Mouse (Mus musculus) heart, embryonic 16.5 days (tissue): Measurements from ENCODE around the gene Olfr898. TPM values are rescaled to one million over a fixed set of nuclear protein-coding genes. Genes with fewer than 3 reads are reported as not detected.

Experiments
- ATAC-seq: fragments of 200-750 bp; cut with Nextera tagmentation; replicated peaks from 2 replicates; pipeline ENCODE4 v1.8.0; 2017; ENCODE audit warnings: moderate number of reproducible peaks; ENCODE audit not compliant: insufficient read depth, low FRiP score; ENCODE audit errors: extremely low read depth
- H3K27ac ChIP-seq: fragments of 300-500 bp; sonication (generic); 2 replicates; pipeline ENCODE4 v1.5.1; 2014; ENCODE audit warnings: mild to moderate bottlenecking, low read length, control low read depth, moderate library complexity
- H3K27me3 ChIP-seq: fragments of 300-500 bp; sonication (generic); 2 replicates; pipeline ENCODE4 v1.6.1; 2014; ENCODE audit warnings: low read length, mixed read lengths; ENCODE audit not compliant: control insufficient read depth, insufficient read depth
- H3K36me3 ChIP-seq: fragments of 300-500 bp; sonication (generic); 2 replicates; pipeline ENCODE4 v1.6.1; 2014; ENCODE audit not compliant: control insufficient read depth, insufficient read depth
- H3K4me1 ChIP-seq: fragments of 300-500 bp; sonication (generic); 2 replicates; pipeline ENCODE4 v1.6.1; 2014; ENCODE audit warnings: low read length, mixed read lengths; ENCODE audit not compliant: control insufficient read depth, insufficient read depth
- H3K4me2 ChIP-seq: fragments of 300-500 bp; sonication (generic); 2 replicates; pipeline ENCODE4 v1.6.1; 2014; ENCODE audit warnings: low read depth, mild to moderate bottlenecking, control low read depth, low read length
- H3K4me3 ChIP-seq: fragments of 300-500 bp; sonication (generic); 2 replicates; pipeline ENCODE4 v1.5.1; 2014; ENCODE audit warnings: mild to moderate bottlenecking, control low read depth, low read length
- H3K9ac ChIP-seq: fragments of 300-500 bp; sonication (generic); 2 replicates; pipeline ENCODE4 v1.6.1; 2014; ENCODE audit warnings: low read length, control low read depth
- H3K9me3 ChIP-seq: fragments of 300-500 bp; sonication (generic); replicated peaks from 2 replicates; pipeline ENCODE4 v1.6.1; 2016; ENCODE audit warnings: low read length; ENCODE audit not compliant: control insufficient read depth
- WGBS: fragments of 180-500 bp; shearing (Covaris S2); extraction: QIAGEN DNeasy Blood & Tissue Kit; methylation state at CpG from one replicate; pipeline ENCODE4 v1.1.7; 2014; 5-methylcytosine and 5-hydroxymethylcytosine counted together
- polyA plus RNA-seq: library from polyadenylated mRNA; unstranded; fragments of >200 nt; fragmentation: Nextera tagmentation; extraction: Ambion mirVana; gene quantifications from 2 replicates; pipeline ENCODE4 v1.2.1, GENCODE M21; 2015

The Olfr898 gene
- polyA plus RNA-seq: not detected in 2 replicates

- H3K9me3 ChIP-seq: no peaks in the 10 kb centered on the region
- no peaks in the 10 kb centered on the region for H3K36me3 ChIP-seq
- H3K27ac ChIP-seq: no peak within 1 kb of the TSS
- no peaks in the 10 kb centered on the region for H3K4me1 ChIP-seq
- WGBS: 84% methylated on average over 4 of the region's 4 CpGs
- H3K4me2 ChIP-seq: no peak within 1 kb of the TSS
- no peak for ATAC-seq
- H3K9ac ChIP-seq: no peak within 1 kb of the TSS
- H3K4me3 ChIP-seq: no peak within 1 kb of the TSS
- H3K27me3 ChIP-seq: no peaks in the 10 kb centered on the region
Measured at GRCm38 (mm10) chr9:38348111-38348510, at the start of gene Olfr898. Olfr898 (plus strand) TSS chr9:38348411.

GRCm38 (mm10) chr9:38328760-38329159, 19.5 kb upstream of the Olfr898 start, which contains the start of gene Olfr25:
Olfr25 (plus strand) TSS chr9:38329060.
- no peak for ATAC-seq
- Histone ChIP-seq H3K9ac (no peak within 1 kb of the TSS), H3K9me3 (no peaks in the 10 kb centered on the region), H3K4me2 (no peak within 1 kb of the TSS), H3K36me3 (no peaks in the 10 kb centered on the region), H3K4me1 (no peaks in the 10 kb centered on the region), H3K27ac (no peak within 1 kb of the TSS), H3K4me3 (no peak within 1 kb of the TSS), H3K27me3 (no peaks in the 10 kb centered on the region)
- WGBS: 72% methylated on average over 3 of the region's 3 CpGs

DNA sequence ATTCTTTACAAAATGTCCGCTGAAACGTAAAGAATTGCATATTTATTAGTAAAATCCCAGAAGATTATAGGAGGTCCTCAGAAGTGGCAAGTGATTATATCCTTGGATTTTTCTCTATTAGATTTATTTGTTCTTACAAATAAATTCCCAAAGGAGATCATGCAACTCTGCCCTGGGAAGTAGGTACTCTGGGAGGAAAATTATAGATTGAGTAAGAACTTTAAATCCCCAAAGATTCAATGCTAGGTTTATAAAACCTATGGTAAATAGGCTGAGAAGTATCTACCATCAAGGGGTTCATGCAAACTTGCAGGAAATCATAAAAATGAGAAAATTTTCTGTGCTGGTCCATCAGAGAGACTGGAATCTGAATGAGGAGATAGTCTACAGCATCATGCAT, 18.4 kb downstream of the Olfr898 start, which contains the start of gene Olfr250:
TSS of gene Olfr250 (plus strand) at position 301 of the 400 bp plus-strand sequence.
- Histone ChIP-seq H3K9ac (no peak within 1 kb of the TSS), H3K4me3 (no peak within 1 kb of the TSS), H3K4me2 (no peak within 1 kb of the TSS), H3K9me3 (no peaks in the 10 kb centered on the region), H3K4me1 (no peaks in the 10 kb centered on the region), H3K27ac (no peak within 1 kb of the TSS), H3K27me3 (no peaks in the 10 kb centered on the region), H3K36me3 (no peaks in the 10 kb centered on the region)
- 91% methylated on average over 2 of the region's 2 CpGs for WGBS
- no peak for ATAC-seq

DNA sequence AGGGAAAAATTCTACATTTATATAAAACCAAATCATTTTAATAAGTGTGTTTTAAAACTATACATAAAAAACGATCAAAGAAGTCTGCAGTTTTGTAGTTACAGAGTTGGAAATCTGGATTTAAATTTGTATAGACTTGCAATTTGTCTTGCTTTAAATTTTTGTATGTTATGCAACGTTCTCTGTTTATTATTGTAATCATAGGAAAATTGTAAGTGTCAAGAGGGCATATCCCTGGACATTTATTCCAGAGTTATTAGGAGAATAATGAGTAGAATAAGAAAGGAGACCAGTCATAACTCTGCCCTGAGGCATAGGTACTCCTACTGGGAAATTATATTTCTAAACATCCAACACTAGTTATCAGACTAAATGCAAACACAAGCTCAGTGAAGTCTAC, 28.6 kb downstream of the Olfr898 start, which contains the start of gene Olfr251:
TSS of gene Olfr251 (plus strand) at position 301 of the 400 bp plus-strand sequence.
- Histone ChIP-seq H3K27me3 (no peaks in the 10 kb centered on the region), H3K36me3 (no peaks in the 10 kb centered on the region), H3K27ac (no peak within 1 kb of the TSS), H3K9ac (no peak within 1 kb of the TSS), H3K4me3 (no peak within 1 kb of the TSS), H3K4me2 (no peak within 1 kb of the TSS), H3K9me3 (no peaks in the 10 kb centered on the region), H3K4me1 (no peaks in the 10 kb centered on the region)
- 51% methylated on average over 2 of the region's 2 CpGs for WGBS
- ATAC-seq: no peak

DNA sequence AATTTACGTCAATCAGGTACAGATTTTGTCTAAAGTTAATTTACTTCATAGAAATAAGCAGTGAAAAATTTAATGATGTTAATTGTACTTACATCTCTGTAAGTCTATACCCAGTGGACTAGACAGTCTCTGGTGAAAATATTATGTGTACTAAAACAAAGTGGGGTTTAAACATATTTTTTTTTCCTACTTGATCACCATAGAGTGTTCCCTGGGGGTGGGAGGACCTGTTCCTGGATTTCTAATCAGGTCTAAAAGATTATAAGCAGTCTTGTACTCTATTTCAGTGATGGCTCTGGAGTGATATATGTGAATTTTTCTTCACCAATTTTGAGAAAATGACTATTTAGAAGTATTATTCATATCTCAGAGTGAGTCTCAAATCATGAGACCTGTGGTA, 53.2 kb downstream of the Olfr898 start, which contains the start of gene Olfr147:
TSS of gene Olfr147 (plus strand) at position 301 of the 400 bp plus-strand sequence.
- Histone ChIP-seq H3K4me1 (no peaks in the 10 kb centered on the region), H3K9ac (no peak within 1 kb of the TSS), H3K4me2 (no peak within 1 kb of the TSS), H3K27ac (no peak within 1 kb of the TSS), H3K4me3 (no peak within 1 kb of the TSS), H3K36me3 (no peaks in the 10 kb centered on the region), H3K27me3 (no peaks in the 10 kb centered on the region), H3K9me3 (no peaks in the 10 kb centered on the region)
- WGBS: 85% methylated on average over 1 of the region's 1 CpGs
- ATAC-seq: no peak

Other genes with a start within 250 kb of the Olfr898 start
- gene Olfr888, start 240.3 kb upstream of the Olfr898 start, polyA plus RNA-seq: not detected in 2 replicates
- gene Olfr889, start 233.2 kb upstream of the Olfr898 start, polyA plus RNA-seq: 0.02 and 0.04 TPM in 2 replicates
- gene Olfr890, start 205.9 kb upstream of the Olfr898 start, polyA plus RNA-seq: not detected in 2 replicates
- not detected in 2 replicates for gene Olfr891, start 167.6 kb upstream of the Olfr898 start, polyA plus RNA-seq
- not detected in 2 replicates for gene Olfr893, start 140.0 kb upstream of the Olfr898 start, polyA plus RNA-seq
- gene Olfr894, start 130.4 kb upstream of the Olfr898 start, polyA plus RNA-seq: not detected in 2 replicates
- not detected in 2 replicates for gene Olfr143, start 95.6 kb upstream of the Olfr898 start, polyA plus RNA-seq
- gene Olfr895, start 80.6 kb upstream of the Olfr898 start, polyA plus RNA-seq: not detected in 2 replicates
- not detected in 2 replicates for gene Olfr896-ps1, start 57.3 kb upstream of the Olfr898 start, polyA plus RNA-seq
- gene Olfr25, start 19.4 kb upstream of the Olfr898 start, polyA plus RNA-seq: not detected in 2 replicates
- not detected in 2 replicates for gene Olfr250, start 18.5 kb downstream of the Olfr898 start, polyA plus RNA-seq
- gene Olfr251, start 28.7 kb downstream of the Olfr898 start, polyA plus RNA-seq: not detected in 2 replicates
- not detected in 2 replicates for gene Olfr147, start 53.3 kb downstream of the Olfr898 start, polyA plus RNA-seq
- gene Olfr901, start 81.0 kb downstream of the Olfr898 start, polyA plus RNA-seq: not detected in 2 replicates
- not detected in 2 replicates for gene Olfr902, start 99.2 kb downstream of the Olfr898 start, polyA plus RNA-seq
- gene Olfr904, start 114.7 kb downstream of the Olfr898 start, polyA plus RNA-seq: not detected in 2 replicates
- gene Olfr905, start 122.7 kb downstream of the Olfr898 start, polyA plus RNA-seq: not detected in 2 replicates
- not detected in 2 replicates for gene Olfr906, start 138.7 kb downstream of the Olfr898 start, polyA plus RNA-seq
- not detected in 2 replicates for gene Olfr907, start 147.4 kb downstream of the Olfr898 start, polyA plus RNA-seq
- not detected in 2 replicates for gene Olfr911-ps1, start 173.2 kb downstream of the Olfr898 start, polyA plus RNA-seq
- gene Olfr910, start 189.4 kb downstream of the Olfr898 start, polyA plus RNA-seq: not detected in 2 replicates
- not detected in 2 replicates for gene Olfr912, start 231.8 kb downstream of the Olfr898 start, polyA plus RNA-seq
- not detected in 2 replicates for gene Olfr913, start 244.3 kb downstream of the Olfr898 start, polyA plus RNA-seq